Mouse (Mus musculus): ENCODE measurements around the gene Dolpp1.
"Not testable (repeated sequence)": the region's sequence is repeated elsewhere in the genome, so short reads cannot be mapped to it uniquely, and the experiment has no call there.

Dolpp1 gene

GRCm38 (mm10) chr2:30409454-30410176, 17.6 kb downstream of the Dolpp1 start:
- in situ Hi-C loops (cut with MboI, MseI): no loop called here

GRCm38 (mm10) chr2:30413038-30413973, 21.3 kb downstream of the Dolpp1 start:
- in situ Hi-C loops (cut with MboI, MseI): no loop called here

GRCm38 (mm10) chr2:30414101-30414500, 22.0 kb downstream of the Dolpp1 start:
- in situ Hi-C loops (cut with MboI, MseI): no loop called here

GRCm38 (mm10) chr2:30414681-30415080, 22.6 kb downstream of the Dolpp1 start:
- in situ Hi-C loops (cut with MboI, MseI): no loop called here

- in situ Hi-C loops (cut with MboI, MseI): no loop called here
Observed at GRCm38 (mm10) chr2:30415157-30415935, 23.3 kb downstream of the Dolpp1 start, which contains the start of gene Crat. TSS of gene Crat (minus strand) at chr2:30415813.

- in situ Hi-C loops (cut with MboI, MseI): no loop called here
Observed at GRCm38 (mm10) chr2:30415936-30416648, 24.0 kb downstream of the Dolpp1 start, which contains the start of gene Ptpa. TSS of gene Ptpa (plus strand) at chr2:30416039.

GRCm38 (mm10) chr2:30416649-30416965, 24.6 kb downstream of the Dolpp1 start:
- in situ Hi-C loops (cut with MboI, MseI): no loop called here

- in situ Hi-C loops (cut with MboI, MseI): not testable (repeated sequence)
Observed at GRCm38 (mm10) chr2:30417154-30417553, 25.1 kb downstream of the Dolpp1 start.

GRCm38 (mm10) chr2:30417595-30418165, 25.6 kb downstream of the Dolpp1 start:
- in situ Hi-C loops (cut with MboI, MseI): no loop called here

GRCm38 (mm10) chr2:30418259-30418658, 26.2 kb downstream of the Dolpp1 start:
- in situ Hi-C loops (cut with MboI, MseI): no loop called here

GRCm38 (mm10) chr2:30419112-30419511, 27.1 kb downstream of the Dolpp1 start:
- in situ Hi-C loops (cut with MboI, MseI): no loop called here

- in situ Hi-C loops (cut with MboI, MseI): no loop called here
Observed at GRCm38 (mm10) chr2:30421432-30421831, 29.4 kb downstream of the Dolpp1 start.

GRCm38 (mm10) chr2:30429156-30429555, 37.1 kb downstream of the Dolpp1 start:
- in situ Hi-C loops (cut with MboI, MseI): no loop called here

GRCm38 (mm10) chr2:30435326-30436155, 43.5 kb downstream of the Dolpp1 start:
- in situ Hi-C loops (cut with MboI, MseI): loop anchor here in 1 of 2 experiments (5.0 kb wide), 1 partner anchor 357 kb away; no protein-coding TSS in a partner anchor

- in situ Hi-C loops (cut with MboI, MseI): loop anchor here in 1 of 2 experiments (5.0 kb wide), 1 partner anchor 356 kb away; no protein-coding TSS in a partner anchor
Observed at GRCm38 (mm10) chr2:30436156-30436545, 44.1 kb downstream of the Dolpp1 start.

- in situ Hi-C loops (cut with MboI, MseI): loop anchor here in 1 of 2 experiments (5.0 kb wide), 1 partner anchor 355 kb away; no protein-coding TSS in a partner anchor
Observed at GRCm38 (mm10) chr2:30436809-30437208, 44.8 kb downstream of the Dolpp1 start.

- in situ Hi-C loops (cut with MboI, MseI): loop anchor here in 1 of 2 experiments (5.0 kb wide), 1 partner anchor 355 kb away; no protein-coding TSS in a partner anchor
Observed at GRCm38 (mm10) chr2:30437791-30438190, 45.7 kb downstream of the Dolpp1 start.

- in situ Hi-C loops (cut with MboI, MseI): loop anchor here in 1 of 2 experiments (5.0 kb wide), 1 partner anchor 353 kb away; no protein-coding TSS in a partner anchor
Observed at GRCm38 (mm10) chr2:30439631-30440030, 47.6 kb downstream of the Dolpp1 start.

GRCm38 (mm10) chr2:30440211-30440700, 48.2 kb downstream of the Dolpp1 start:
- in situ Hi-C loops (cut with MboI, MseI): no loop called here
